Mouse (Mus musculus): Measurements from ENCODE around the gene Ptpdc1.

The Ptpdc1 gene

GRCm38 (mm10) chr13:48655637-48656036 lies 30.2 kb upstream of the Ptpdc1 start:
- DNase-seq (ENCODE audit: low spot score in 2 of 2), result peak in 1 of 2 experiments; percentile 36

- peak; percentile 66 to 68 for DNase-seq (ENCODE audit: low spot score in 2 of 2)
Observed at GRCm38 (mm10) chr13:48653788-48654770, 28.6 kb upstream of the Ptpdc1 start.

GRCm38 (mm10) chr13:48651132-48652065 lies 25.9 kb upstream of the Ptpdc1 start:
- no peak for DNase-seq (ENCODE audit: low spot score in 2 of 2)

GRCm38 (mm10) chr13:48650615-48651014 lies 25.2 kb upstream of the Ptpdc1 start:
- DNase-seq (ENCODE audit: low spot score in 2 of 2), result no peak

GRCm38 (mm10) chr13:48646696-48647095 lies 21.2 kb upstream of the Ptpdc1 start:
- no peak for DNase-seq (ENCODE audit: low spot score in 2 of 2)

- no peak for DNase-seq (ENCODE audit: low spot score in 2 of 2)
Observed at GRCm38 (mm10) chr13:48643991-48644390, 18.5 kb upstream of the Ptpdc1 start.

- DNase-seq (ENCODE audit: low spot score in 2 of 2), result no peak
Observed at GRCm38 (mm10) chr13:48643072-48643471, 17.6 kb upstream of the Ptpdc1 start.

GRCm38 (mm10) chr13:48639570-48639969 lies 14.1 kb upstream of the Ptpdc1 start:
- DNase-seq (ENCODE audit: low spot score in 2 of 2), result peak in 1 of 2 experiments; percentile 37

GRCm38 (mm10) chr13:48637706-48638105 lies 12.2 kb upstream of the Ptpdc1 start:
- DNase-seq (ENCODE audit: low spot score in 2 of 2), result no peak

GRCm38 (mm10) chr13:48631691-48632090 lies 6.2 kb upstream of the Ptpdc1 start:
- DNase-seq (ENCODE audit: low spot score in 2 of 2), result no peak

- DNase-seq (ENCODE audit: low spot score in 2 of 2), result no peak
Observed at GRCm38 (mm10) chr13:48624968-48625398, 481 bp downstream of the Ptpdc1 start.

- DNase-seq (ENCODE audit: low spot score in 2 of 2), result no peak
Observed at GRCm38 (mm10) chr13:48618890-48619289, 6.6 kb downstream of the Ptpdc1 start.

- no peak for DNase-seq (ENCODE audit: low spot score in 2 of 2)
Observed at GRCm38 (mm10) chr13:48617774-48618173, 7.7 kb downstream of the Ptpdc1 start.

GRCm38 (mm10) chr13:48614525-48614924 lies 10.9 kb downstream of the Ptpdc1 start:
- no peak for DNase-seq (ENCODE audit: low spot score in 2 of 2)

GRCm38 (mm10) chr13:48609106-48609505 lies 16.4 kb downstream of the Ptpdc1 start:
- DNase-seq (ENCODE audit: low spot score in 2 of 2), result no peak

- DNase-seq (ENCODE audit: low spot score in 2 of 2), result no peak
Observed at GRCm38 (mm10) chr13:48604591-48604990, 20.9 kb downstream of the Ptpdc1 start.

GRCm38 (mm10) chr13:48603296-48603695 lies 22.2 kb downstream of the Ptpdc1 start:
- DNase-seq (ENCODE audit: low spot score in 2 of 2), result no peak

- peak in 1 of 2 experiments; percentile 33 for DNase-seq (ENCODE audit: low spot score in 2 of 2)
Observed at GRCm38 (mm10) chr13:48594605-48595004, 30.9 kb downstream of the Ptpdc1 start.

GRCm38 (mm10) chr13:48594031-48594430 lies 31.4 kb downstream of the Ptpdc1 start:
- no peak for DNase-seq (ENCODE audit: low spot score in 2 of 2)

GRCm38 (mm10) chr13:48593181-48593580 lies 32.3 kb downstream of the Ptpdc1 start:
- DNase-seq (ENCODE audit: low spot score in 2 of 2), result no peak

GRCm38 (mm10) chr13:48590743-48591142 lies 34.7 kb downstream of the Ptpdc1 start:
- no peak for DNase-seq (ENCODE audit: low spot score in 2 of 2)

GRCm38 (mm10) chr13:48587354-48587753 lies 38.1 kb downstream of the Ptpdc1 start:
- DNase-seq (ENCODE audit: low spot score in 2 of 2), result no peak

All from frontal cortex, postnatal 25 days (tissue).